Mouse (Mus musculus): ENCODE data around the gene Tbx21. TPM values are rescaled to one million over a fixed set of nuclear protein-coding genes. Genes with fewer than 3 reads are reported as not detected.

Gene Tbx21
- polyA plus RNA-seq, 1 experiment from 2014 or later: not detected

GRCm38 (mm10) chr11:97124266-97125036 lies 9.3 kb upstream of the Tbx21 start:
- Histone ChIP-seq H3K27me3 (ENCODE audit: insufficient read depth, low read length) (peaks cover under 1% of the 10 kb centered on the region), H3K4me1 (ENCODE audit: insufficient read depth) (0 out of 2 replicates have a peak, but pooled peaks cover 3% of the 10 kb centered on the region), H3K4me3 (ENCODE audit: low read depth, low read length) (no peak overlapping the region), H3K9me3 (ENCODE audit: low read depth, low read length) (no peaks in the 10 kb centered on the region), H3K27ac (ENCODE audit: low read depth) (no peak overlapping the region), H3K9ac (no peak overlapping the region), H3K4me2 (no peak overlapping the region), H3K36me3 (ENCODE audit: insufficient read depth) (no peaks in the 10 kb centered on the region)
- 47% methylated on average over 10 of the region's 10 CpGs for WGBS
- DNase-seq: no peak
- TF ChIP-seq CTCF (IDR thresholded peaks at IDR 0.05; ENCODE audit: low read depth): no peak
- no peak for ATAC-seq (ENCODE audit: insufficient read depth)

- no peak for DNase-seq
- no peak for ATAC-seq (ENCODE audit: insufficient read depth)
- 11% methylated on average over 11 of the region's 11 CpGs for WGBS
- Histone ChIP-seq H3K9ac (no peak overlapping the region), H3K27me3 (ENCODE audit: insufficient read depth, low read length) (peaks cover 10% of the 10 kb centered on the region), H3K4me3 (ENCODE audit: low read depth, low read length) (no peak overlapping the region), H3K4me1 (ENCODE audit: insufficient read depth) (0 out of 2 replicates have a peak, but pooled peaks cover 3% of the 10 kb centered on the region), H3K4me2 (peak overlapping the region; percentile 13; the same call in 1 of the 2 replicates), H3K27ac (ENCODE audit: low read depth) (no peak overlapping the region), H3K36me3 (ENCODE audit: insufficient read depth) (no peaks in the 10 kb centered on the region), H3K9me3 (ENCODE audit: low read depth, low read length) (no peaks in the 10 kb centered on the region)
- TF ChIP-seq CTCF (IDR thresholded peaks at IDR 0.05; ENCODE audit: low read depth): peak; percentile 66
Observed at GRCm38 (mm10) chr11:97123282-97123890, 8.3 kb upstream of the Tbx21 start.

- Histone ChIP-seq H3K4me1 (ENCODE audit: insufficient read depth) (no peaks in the 10 kb centered on the region), H3K36me3 (ENCODE audit: insufficient read depth) (no peaks in the 10 kb centered on the region), H3K4me2 (no peak overlapping the region), H3K27me3 (ENCODE audit: insufficient read depth, low read length) (peaks cover 38% of the 10 kb centered on the region), H3K9me3 (ENCODE audit: low read depth, low read length) (no peaks in the 10 kb centered on the region), H3K9ac (no peak overlapping the region), H3K4me3 (ENCODE audit: low read depth, low read length) (no peak overlapping the region), H3K27ac (ENCODE audit: low read depth) (no peak overlapping the region)
- ATAC-seq (ENCODE audit: insufficient read depth): no peak
- TF ChIP-seq CTCF (IDR thresholded peaks at IDR 0.05; ENCODE audit: low read depth): no peak
- WGBS: 46% methylated on average over 3 of the region's 3 CpGs
- no peak for DNase-seq
Observed at GRCm38 (mm10) chr11:97120641-97121040, 5.5 kb upstream of the Tbx21 start.

GRCm38 (mm10) chr11:97120221-97120620 lies 5.1 kb upstream of the Tbx21 start:
- no peak overlapping the region for H3K27ac ChIP-seq (ENCODE audit: low read depth)
- H3K9me3 ChIP-seq (ENCODE audit: low read depth, low read length): no peaks in the 10 kb centered on the region
- DNase-seq (no peak), ATAC-seq (ENCODE audit: insufficient read depth) (no peak)
- H3K9ac ChIP-seq: no peak overlapping the region
- H3K36me3 ChIP-seq (ENCODE audit: insufficient read depth): no peaks in the 10 kb centered on the region
- no peak overlapping the region for H3K4me3 ChIP-seq (ENCODE audit: low read depth, low read length)
- 39% methylated on average over 10 of the region's 10 CpGs for WGBS
- no peak for TF ChIP-seq CTCF (IDR thresholded peaks at IDR 0.05; ENCODE audit: low read depth)
- H3K4me1 ChIP-seq (ENCODE audit: insufficient read depth): no peaks in the 10 kb centered on the region
- H3K27me3 ChIP-seq (ENCODE audit: insufficient read depth, low read length): peaks cover 42% of the 10 kb centered on the region
- H3K4me2 ChIP-seq: no peak overlapping the region

GRCm38 (mm10) chr11:97115797-97116196 lies 666 bp upstream of the Tbx21 start:
- no peak overlapping the region for H3K27ac ChIP-seq (ENCODE audit: low read depth)
- whole genome bisulfite sequencing: 10% methylated on average over 11 of the region's 11 CpGs
- H3K4me3 ChIP-seq (ENCODE audit: low read depth, low read length): peak overlapping the region; percentile 40; the same call in 1 of the 2 replicates
- TF ChIP-seq CTCF (IDR thresholded peaks at IDR 0.05; ENCODE audit: low read depth): no peak
- ATAC-seq (ENCODE audit: insufficient read depth) (no peak), DNase-seq (no peak)
- peaks cover 69% of the 10 kb centered on the region for H3K27me3 ChIP-seq (ENCODE audit: insufficient read depth, low read length)
- peaks cover 6% of the 10 kb centered on the region; the same call in 1 of the 2 replicates for H3K4me1 ChIP-seq (ENCODE audit: insufficient read depth)
- peak overlapping the region; percentile 70 for H3K4me2 ChIP-seq
- no peak overlapping the region for H3K9ac ChIP-seq
- H3K36me3 ChIP-seq (ENCODE audit: insufficient read depth): no peaks in the 10 kb centered on the region
- no peaks in the 10 kb centered on the region for H3K9me3 ChIP-seq (ENCODE audit: low read depth, low read length)

- 78% methylated on average over 9 of the region's 9 CpGs for WGBS
- Histone ChIP-seq H3K27me3 (ENCODE audit: insufficient read depth, low read length) (peaks cover 52% of the 10 kb centered on the region), H3K9me3 (ENCODE audit: low read depth, low read length) (no peaks in the 10 kb centered on the region), H3K27ac (ENCODE audit: low read depth) (no peak overlapping the region), H3K4me3 (ENCODE audit: low read depth, low read length) (no peak overlapping the region), H3K4me2 (no peak overlapping the region), H3K4me1 (ENCODE audit: insufficient read depth) (peaks cover 6% of the 10 kb centered on the region; the same call in 1 of the 2 replicates), H3K9ac (no peak overlapping the region), H3K36me3 (ENCODE audit: insufficient read depth) (no peaks in the 10 kb centered on the region)
- no peak for ATAC-seq (ENCODE audit: insufficient read depth)
- DNase-seq: no peak
- TF ChIP-seq CTCF (IDR thresholded peaks at IDR 0.05; ENCODE audit: low read depth): no peak
Observed at GRCm38 (mm10) chr11:97112519-97113125, 2.5 kb downstream of the Tbx21 start.

- no peaks in the 10 kb centered on the region for H3K4me1 ChIP-seq (ENCODE audit: insufficient read depth)
- H3K36me3 ChIP-seq (ENCODE audit: insufficient read depth): no peaks in the 10 kb centered on the region
- no peak overlapping the region for H3K9ac ChIP-seq
- DNase-seq (no peak), ATAC-seq (ENCODE audit: insufficient read depth) (no peak)
- no peak overlapping the region for H3K4me2 ChIP-seq
- WGBS: 79% methylated on average over 16 of the region's 16 CpGs
- no peak overlapping the region for H3K27ac ChIP-seq (ENCODE audit: low read depth)
- H3K27me3 ChIP-seq (ENCODE audit: insufficient read depth, low read length): peaks cover 15% of the 10 kb centered on the region
- H3K9me3 ChIP-seq (ENCODE audit: low read depth, low read length): no peaks in the 10 kb centered on the region
- no peak overlapping the region for H3K4me3 ChIP-seq (ENCODE audit: low read depth, low read length)
- no peak for TF ChIP-seq CTCF (IDR thresholded peaks at IDR 0.05; ENCODE audit: low read depth)
Observed at GRCm38 (mm10) chr11:97108976-97109375, 6.2 kb downstream of the Tbx21 start.
